Mouse (Mus musculus) gastrocnemius, adult 2 months (tissue): ENCODE data around the gene Srpk3. TPM values are rescaled to one million over a fixed set of nuclear protein-coding genes. Genes with fewer than 3 reads are reported as not detected.

Experiments
- DNase-seq: peaks from one replicate; pipeline ENCODE4 v3.0.0; 2022
- H3K27ac ChIP-seq: fragments of 200-600 bp; 2 replicates; pipeline ENCODE4 v1.8.1; 2022; ENCODE audit warnings: mild to moderate bottlenecking
- H3K4me3 ChIP-seq: fragments of 200-600 bp; 2 replicates; pipeline ENCODE4 v1.8.1; 2022; ENCODE audit warnings: mild to moderate bottlenecking, moderate library complexity
- CTCF ChIP-seq: fragments of 200-600 bp; IDR thresholded peaks from 2 replicates; pipeline ENCODE4 v1.8.1; 2022; ENCODE audit warnings: antibody characterized with exemption, mild to moderate bottlenecking, moderate library complexity
- intact Hi-C: fragments of 180-260 bp; cut with DNase I; formaldehyde crosslinking; loops from one replicate; pipeline ENCODE4 v1.15.1; 2025
- total RNA-seq, 2 experiments: library from RNA; stranded (reverse); gene quantifications; 2 replicates each; pipeline ENCODE4 v1.2.3; 2021

The Srpk3 gene
- total RNA-seq, 2 experiments from 2014 or later = 34.6 to 41.2 TPM

DNA sequence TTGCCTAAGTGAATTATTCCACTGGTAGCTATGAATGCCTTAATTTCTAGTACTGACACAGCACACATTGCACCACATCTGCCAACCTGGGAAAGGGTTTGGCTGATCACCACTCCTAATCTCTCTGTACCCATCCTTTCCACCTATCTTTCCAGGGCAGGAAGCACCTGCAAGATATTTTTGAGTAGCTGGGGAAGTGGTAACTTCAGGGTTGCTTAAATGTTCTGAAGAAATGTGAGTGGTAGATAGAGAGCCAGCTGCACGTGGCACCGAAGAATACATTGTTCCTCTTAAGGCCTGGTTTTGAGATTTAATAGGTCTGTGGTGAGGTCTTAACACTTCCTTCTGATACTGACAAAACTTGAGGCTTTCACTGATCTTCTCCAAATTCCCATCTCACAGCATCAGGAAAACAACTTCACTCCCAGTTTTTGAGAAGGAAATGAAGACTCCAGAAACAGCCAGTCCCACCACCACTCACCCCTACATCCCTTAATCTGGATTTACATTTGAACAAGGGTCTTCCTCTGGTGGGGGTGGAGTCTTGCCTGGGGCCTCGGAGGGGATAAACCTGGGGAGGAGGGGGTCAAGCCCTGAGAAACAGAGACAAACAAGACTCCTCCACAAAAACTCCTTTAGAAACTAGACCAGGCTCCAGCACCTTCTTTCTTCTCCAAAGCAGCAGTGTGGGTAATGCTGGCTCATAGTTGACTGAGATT, 42.5 kb downstream of the Srpk3 start:
- no peak for TF ChIP-seq CTCF
- no peak overlapping the region for H3K4me3 ChIP-seq
- no peak overlapping the region for H3K27ac ChIP-seq
- no peak for DNase-seq
- intact Hi-C loops = no loop called here

GRCm38 (mm10) chrX:73823747-73824146, 49.5 kb downstream of the Srpk3 start:
- H3K27ac ChIP-seq = no peak overlapping the region
- H3K4me3 ChIP-seq = peak overlapping the region; percentile 81
- TF ChIP-seq CTCF = no peak
- intact Hi-C loops = no loop called here
- DNase-seq = no peak

GRCm38 (mm10) chrX:73824185-73825151, 50.3 kb downstream of the Srpk3 start, which contains the start of gene Pdzd4:
Gene Pdzd4 (minus strand): TSS chrX:73824969.
- DNase-seq = peak; percentile 65
- intact Hi-C loops = no loop called here

More at GRCm38 (mm10) chrX:73824185-73825151, 50.3 kb downstream of the Srpk3 start, which contains the start of gene Pdzd4:
- Histone ChIP-seq H3K27ac (peak within 1 kb of the TSS; percentile 58), H3K4me3 (peak within 1 kb of the TSS; percentile 81)
- no peak for TF ChIP-seq CTCF

Other genes with a start within 250 kb of the Srpk3 start
- not detected for gene Dusp9, start 135.0 kb upstream of the Srpk3 start, total RNA-seq
- 10 to 100 TPM in 1 of 2 experiments, 1 to 10 TPM in 1; 8.1 to 10.6 TPM for gene Pnck, start 114.3 kb upstream of the Srpk3 start, total RNA-seq
- gene Slc6a8, start 101.3 kb upstream of the Srpk3 start, total RNA-seq = 100 to 1,000 TPM; 125 to 154 TPM
- gene Bcap31, start 58.2 kb upstream of the Srpk3 start, total RNA-seq = 10 to 100 TPM; 48.5 to 55.8 TPM
- gene Abcd1, start 57.8 kb upstream of the Srpk3 start, total RNA-seq = 10 to 100 TPM; 20.1 to 24.2 TPM
- under 1 TPM; 0.54 to 0.75 TPM for gene Plxnb3, start 17.3 kb upstream of the Srpk3 start, total RNA-seq
- 100 to 1,000 TPM; 384 to 433 TPM for gene Idh3g, start 12.5 kb downstream of the Srpk3 start, total RNA-seq
- gene Ssr4, start 12.6 kb downstream of the Srpk3 start, total RNA-seq = 10 to 100 TPM; 77.3 to 79.0 TPM
- gene Pdzd4, start 50.6 kb downstream of the Srpk3 start, total RNA-seq = 1 to 10 TPM in 1 of 2 experiments, under 1 TPM in 1; 0.56 to 1.3 TPM
- not detected for gene Avpr2, start 117.7 kb downstream of the Srpk3 start, total RNA-seq
- gene L1cam, start 121.7 kb downstream of the Srpk3 start, total RNA-seq = 1 to 10 TPM; 2.3 to 3.2 TPM
- gene Arhgap4, start 147.5 kb downstream of the Srpk3 start, total RNA-seq = under 1 TPM; 0.59 to 0.89 TPM
- gene Naa10, start 147.5 kb downstream of the Srpk3 start, total RNA-seq = 10 to 100 TPM; 51.2 to 63.4 TPM
- 1 to 10 TPM; 1.4 to 1.7 TPM for gene Renbp, start 156.4 kb downstream of the Srpk3 start, total RNA-seq
- 10 to 100 TPM; 35.5 to 36.0 TPM for gene Hcfc1, start 192.0 kb downstream of the Srpk3 start, total RNA-seq
- gene Irak1, start 249.5 kb downstream of the Srpk3 start, total RNA-seq = 10 to 100 TPM; 35.1 to 40.5 TPM